Mouse (Mus musculus) heart, postnatal 25 days (tissue): ENCODE data around the gene Zbtb6. TPM values are rescaled to one million over a fixed set of nuclear protein-coding genes. Genes with fewer than 3 reads are reported as not detected.

Experiments
- DNase-seq: peaks from one replicate; pipeline ENCODE4 v3.0.0; 2022; ENCODE audit warnings: low spot score
- intact Hi-C: fragments of 180-260 bp; cut with DNase I; formaldehyde crosslinking; loops from one replicate; pipeline ENCODE4 v1.15.1; 2025
- total RNA-seq, 2 experiments: library from RNA; stranded (reverse); gene quantifications; 2 replicates each; pipeline ENCODE4 v1.2.3; 2021

The Zbtb6 gene
- total RNA-seq, 2 experiments from 2014 or later = 4.2 to 4.8 TPM

- no peak for DNase-seq
- intact Hi-C loops = loop anchor here (2.0 kb wide), 1 partner anchor 107 kb away; no protein-coding TSS in a partner anchor
Observed at GRCm38 (mm10) chr2:37380189-37380588, 62.8 kb downstream of the Zbtb6 start.

- DNase-seq = no peak
- intact Hi-C loops = no loop called here
Observed at GRCm38 (mm10) chr2:37376018-37376417, 67.0 kb downstream of the Zbtb6 start.

Other genes starting within 250 kb of the Zbtb6 start
- gene Olfr366, start 231.6 kb downstream of the Zbtb6 start, total RNA-seq = not detected
- gene Olfr368, start 116.7 kb downstream of the Zbtb6 start, total RNA-seq = not detected
- gene Pdcl, start 83.8 kb downstream of the Zbtb6 start, total RNA-seq = 10 to 100 TPM; 22.4 to 25.9 TPM
- gene Rc3h2, start 20.3 kb downstream of the Zbtb6 start, total RNA-seq = 10 to 100 TPM; 34.7 to 34.8 TPM
- 1 to 10 TPM; 4.3 to 6.3 TPM for gene Zbtb26, start within 50 bp of the Zbtb6 start, total RNA-seq
- 10 to 100 TPM; 40.8 to 46.5 TPM for gene Rabgap1, start 108 bp upstream of the Zbtb6 start, total RNA-seq
- gene Gpr21, start 73.2 kb upstream of the Zbtb6 start, total RNA-seq = under 1 TPM; 0.53 to 0.62 TPM